Mouse (Mus musculus) gastrocnemius, postnatal 10 days (tissue): Measurements from ENCODE around the gene Morn1. TPM values are rescaled to one million over a fixed set of nuclear protein-coding genes. Genes with fewer than 3 reads are reported as not detected.

Experiments
- DNase-seq: peaks from one replicate; pipeline ENCODE4 v3.0.0; 2021; ENCODE audit warnings: mixed read lengths
- long read RNA-seq, 2 experiments: library from polyadenylated mRNA; stranded (forward); transcript quantifications; one replicate each; pipeline ENCODE4 v2.0.0; 2021
- total RNA-seq, 2 experiments: library from RNA; stranded (reverse); gene quantifications; 2 replicates each; pipeline ENCODE4 v1.2.3; 2021

Gene Morn1
- 1 to 10 TPM; 2.6 to 4.3 TPM for total RNA-seq
- long read RNA-seq, experiment 1, partial matches to known transcripts: 4 of 10 reads
- long read RNA-seq, experiment 1, other reads (novel, unspliced or antisense): 6 of 10 reads
- long read RNA-seq, experiment 2, partial matches to known transcripts: 1 of 2 reads
- long read RNA-seq, experiment 2, other reads (novel, unspliced or antisense): 1 of 2 reads

DNA sequence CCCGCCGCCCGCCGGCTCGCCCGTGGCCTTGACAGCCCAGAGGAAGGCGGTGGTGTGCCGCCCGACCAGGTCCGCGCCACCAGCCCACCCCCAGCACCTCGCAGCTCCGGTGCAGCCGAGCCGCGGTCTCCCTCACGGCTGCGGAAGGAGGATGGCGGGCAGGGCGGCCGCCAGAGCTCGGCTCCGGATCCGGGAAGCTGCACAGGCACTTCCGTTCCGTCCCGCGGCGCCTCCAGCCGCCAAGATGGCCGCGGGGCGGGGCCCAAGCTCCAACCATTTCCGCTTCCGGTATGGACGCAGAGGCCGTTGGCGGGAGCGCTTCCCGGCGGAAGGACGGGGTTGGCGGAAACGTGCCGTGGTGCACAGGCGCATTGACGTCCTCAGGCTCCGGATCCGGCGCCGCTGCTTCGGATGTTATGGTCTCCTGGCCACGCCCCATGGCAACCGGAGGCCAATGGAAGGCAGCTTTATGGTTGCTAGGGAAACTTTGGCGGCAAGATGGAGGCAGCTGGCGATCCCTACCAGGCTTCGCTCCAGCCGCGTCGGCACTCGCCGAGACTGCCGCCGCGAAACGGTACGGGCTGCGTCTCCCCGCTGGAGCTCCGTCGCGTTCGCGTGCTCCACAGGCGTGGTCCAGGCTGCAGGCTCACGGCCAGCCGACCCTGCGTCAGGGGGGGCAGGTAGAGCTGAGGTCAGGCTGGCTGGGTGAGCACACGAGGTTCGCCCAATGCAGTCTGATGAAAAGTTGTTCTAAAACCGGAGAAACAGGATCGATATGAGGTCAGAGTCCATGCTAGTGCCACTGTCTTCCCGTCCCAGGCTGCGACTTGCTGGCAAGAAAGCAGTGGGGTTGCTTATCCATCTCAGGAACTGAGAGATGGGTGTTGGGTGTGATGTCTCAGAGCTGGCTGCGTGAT is at the start of gene Morn1, which contains the start of gene Rer1:
Gene Morn1 (plus strand): TSS at position 470 of the 917 bp plus-strand sequence.
Gene Rer1 (minus strand): TSS at position 275 of the 917 bp plus-strand sequence.
- DNase-seq: peak; percentile 99

DNA sequence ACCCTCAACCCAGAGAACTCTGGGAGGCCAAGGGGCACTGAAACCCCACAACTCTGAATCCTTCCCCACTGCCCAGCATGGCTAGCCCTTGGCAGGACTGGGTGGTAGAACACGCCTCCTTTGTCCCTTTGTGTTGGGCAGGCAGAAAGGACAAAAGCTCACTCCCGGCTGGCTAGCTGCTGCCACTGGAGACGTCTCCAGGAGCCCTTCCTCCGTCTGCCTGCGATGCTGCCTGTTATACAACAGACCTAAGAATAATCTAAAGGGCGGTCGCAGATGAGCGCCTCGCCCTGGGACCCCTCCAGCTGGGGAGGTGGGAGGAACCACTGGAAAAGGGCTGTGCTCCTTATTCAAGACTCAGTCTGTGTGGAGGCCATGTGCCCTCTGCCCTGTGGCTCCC is 46.2 kb upstream of the Morn1 start:
- DNase-seq: no peak

DNA sequence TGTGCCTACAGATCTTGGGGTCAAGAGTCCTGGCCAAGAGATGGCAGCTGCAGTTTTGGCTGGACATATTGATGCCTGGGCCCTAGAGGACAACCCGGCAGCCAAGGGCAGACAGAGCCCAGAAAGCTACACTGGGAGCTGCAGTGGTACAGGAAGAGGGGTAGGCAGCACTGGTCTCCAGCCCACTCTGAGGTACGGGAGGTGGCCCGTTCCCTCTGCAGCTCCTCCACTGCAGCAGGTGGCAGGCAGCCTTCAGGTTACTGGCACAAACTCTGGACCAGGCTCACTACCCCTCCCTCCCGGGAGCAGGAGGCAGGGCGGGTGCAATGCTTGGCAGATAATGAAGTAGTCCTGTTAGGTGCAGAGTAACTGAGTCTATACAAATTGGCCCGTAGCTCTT is 45.7 kb upstream of the Morn1 start:
- DNase-seq: no peak

DNA sequence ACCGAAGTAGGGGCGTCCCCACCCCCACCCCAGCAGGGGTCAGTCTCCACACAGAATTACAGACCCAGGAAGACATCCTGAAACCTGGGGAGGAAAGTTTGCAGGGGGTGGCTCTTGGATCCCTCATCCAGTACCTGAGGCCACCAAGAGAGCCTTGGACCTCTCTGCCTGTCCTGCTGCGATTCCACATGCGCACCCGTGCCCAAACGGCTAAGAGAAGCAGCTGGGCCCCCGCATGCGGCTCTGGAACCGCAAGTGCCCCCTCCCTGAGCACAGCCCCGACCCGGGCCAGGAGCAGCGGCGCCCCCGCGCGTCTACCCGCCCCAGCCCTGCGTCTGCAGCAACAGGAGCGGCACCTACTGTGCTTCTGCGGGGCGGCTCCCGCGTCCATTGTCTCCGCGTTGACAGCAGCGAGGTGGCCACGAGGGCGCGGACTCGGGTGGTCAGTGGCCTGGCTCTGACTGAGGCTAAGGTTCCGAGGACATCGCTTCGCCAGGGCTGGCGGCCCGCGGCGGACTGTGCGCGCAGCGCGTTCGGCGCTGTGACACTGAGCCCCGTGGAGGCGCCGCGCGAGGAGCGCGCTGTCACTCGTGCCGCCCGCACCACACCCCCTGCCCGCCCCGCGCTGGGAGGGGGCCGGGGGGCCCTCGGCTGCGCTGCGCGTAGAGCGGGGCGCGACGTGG is 43.6 kb upstream of the Morn1 start:
- DNase-seq: no peak

DNA sequence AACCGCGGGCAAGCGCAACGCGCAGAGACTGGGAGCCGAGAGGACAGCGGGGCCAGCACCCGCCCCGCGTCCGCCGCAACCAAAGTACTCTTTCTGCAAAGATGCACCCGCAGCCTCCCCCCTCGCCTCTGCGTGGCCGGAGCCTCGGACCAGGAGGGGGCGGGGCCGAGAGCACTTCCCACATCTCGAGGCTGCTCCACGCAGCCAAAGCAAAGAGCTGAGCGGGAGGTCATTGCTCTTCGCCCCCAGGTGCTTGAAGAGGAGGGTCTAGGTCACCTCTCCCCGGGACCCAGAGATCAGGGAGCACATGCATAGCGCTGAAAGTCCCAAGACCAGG is 43.1 kb upstream of the Morn1 start:
- DNase-seq: no peak

DNA sequence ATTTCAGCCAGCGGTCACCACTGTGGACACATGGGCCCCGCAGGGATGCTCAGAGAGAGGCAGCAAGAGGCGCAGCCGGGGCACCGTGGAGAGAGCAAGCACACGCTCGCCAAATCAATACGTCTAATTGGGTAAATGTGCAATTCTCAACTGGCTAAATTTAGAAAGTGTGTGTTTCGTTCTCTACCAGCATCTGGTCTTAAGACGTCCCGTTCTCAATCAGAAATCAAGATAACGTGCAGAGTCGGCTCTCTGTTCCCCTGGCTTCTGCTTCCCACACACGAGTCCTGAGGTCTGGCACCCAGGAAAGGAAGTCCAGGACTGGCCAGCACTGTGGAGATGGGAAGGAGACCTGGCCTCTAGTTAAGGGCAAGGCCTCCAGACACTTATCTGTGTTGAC is 39.7 kb upstream of the Morn1 start:
- DNase-seq: no peak

DNA sequence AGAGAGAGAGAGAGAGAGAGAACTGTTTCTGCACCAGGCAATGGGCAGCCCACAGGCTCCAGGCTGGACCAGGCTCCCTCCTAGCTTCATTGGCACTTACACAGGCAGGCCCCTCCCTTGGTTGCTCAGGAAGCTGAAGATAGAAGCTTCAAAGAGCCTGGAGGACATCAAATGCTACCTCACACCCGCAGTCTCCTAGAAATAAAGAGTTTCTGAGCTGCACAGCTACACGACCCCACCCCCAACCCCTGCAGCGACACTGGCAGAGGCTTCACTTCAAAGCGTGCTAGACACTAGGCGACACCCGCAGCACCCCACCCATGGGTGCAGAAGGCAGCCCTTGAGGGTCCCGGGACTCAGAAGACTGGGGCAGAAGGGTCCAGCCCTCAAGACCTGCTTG is 36.3 kb upstream of the Morn1 start:
- DNase-seq: no peak

DNA sequence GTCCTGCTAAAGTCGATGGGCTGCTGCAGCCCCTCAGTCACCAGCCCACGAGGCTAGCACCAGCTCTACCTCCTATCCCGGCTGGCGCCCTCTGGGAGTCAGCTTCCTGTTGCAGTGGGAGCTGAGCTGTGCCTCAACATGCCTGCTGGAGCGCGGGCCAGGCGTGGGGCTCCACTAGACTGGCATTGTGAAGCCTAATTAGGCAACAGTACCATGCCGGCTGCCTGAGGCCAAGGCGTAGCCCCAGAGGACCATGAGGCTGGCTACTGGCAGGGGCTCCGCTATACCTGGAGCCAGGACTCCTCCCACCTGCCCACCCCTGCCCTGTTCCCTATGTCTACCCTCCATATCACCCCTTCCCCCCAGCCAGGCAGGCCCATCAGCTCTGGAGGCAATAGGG is 29.7 kb upstream of the Morn1 start, which contains the start of gene Plch2:
Gene Plch2 (minus strand): TSS at position 61 of the 400 bp plus-strand sequence.
- DNase-seq: no peak

DNA sequence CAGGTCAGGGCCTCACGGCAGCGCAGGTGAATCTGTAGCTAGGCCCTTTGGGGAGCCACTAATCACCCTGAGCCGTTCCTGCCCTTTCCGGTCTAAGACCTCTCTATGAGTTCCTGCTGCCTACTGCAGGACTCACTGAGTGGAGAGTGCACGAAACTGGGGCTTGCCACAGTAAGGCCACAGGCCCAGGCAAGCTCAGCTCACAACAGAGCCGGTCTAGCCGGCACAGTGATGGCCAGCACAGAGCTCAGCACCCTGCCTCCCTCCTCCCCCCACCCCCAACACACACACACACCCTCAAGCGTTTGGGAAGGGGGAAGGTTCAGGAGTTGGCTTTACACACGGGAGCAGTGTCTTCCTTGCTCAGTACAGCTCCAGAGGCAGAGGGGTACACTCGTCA is 28.1 kb upstream of the Morn1 start:
- DNase-seq: no peak

DNA sequence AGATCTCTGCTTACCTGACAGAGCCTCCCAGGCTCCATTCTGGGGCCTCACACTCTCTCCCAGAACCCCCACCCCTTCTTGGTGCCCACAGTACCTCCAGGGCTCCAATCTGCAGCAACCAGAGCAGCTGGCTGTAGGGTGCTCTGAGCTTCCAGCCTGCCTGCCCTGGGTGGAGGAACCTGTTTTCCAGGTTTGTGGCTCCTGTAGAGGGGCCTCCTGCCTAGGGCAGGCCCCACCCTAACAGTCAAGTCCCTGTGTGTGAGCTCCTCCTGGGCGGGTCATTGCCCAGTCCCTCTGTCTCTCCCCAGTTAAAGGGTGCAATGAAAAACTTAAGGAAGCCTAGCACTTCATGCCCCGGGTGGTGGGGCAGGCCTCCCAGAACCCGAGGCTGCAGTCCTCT is 22.5 kb upstream of the Morn1 start:
- no peak for DNase-seq

DNA sequence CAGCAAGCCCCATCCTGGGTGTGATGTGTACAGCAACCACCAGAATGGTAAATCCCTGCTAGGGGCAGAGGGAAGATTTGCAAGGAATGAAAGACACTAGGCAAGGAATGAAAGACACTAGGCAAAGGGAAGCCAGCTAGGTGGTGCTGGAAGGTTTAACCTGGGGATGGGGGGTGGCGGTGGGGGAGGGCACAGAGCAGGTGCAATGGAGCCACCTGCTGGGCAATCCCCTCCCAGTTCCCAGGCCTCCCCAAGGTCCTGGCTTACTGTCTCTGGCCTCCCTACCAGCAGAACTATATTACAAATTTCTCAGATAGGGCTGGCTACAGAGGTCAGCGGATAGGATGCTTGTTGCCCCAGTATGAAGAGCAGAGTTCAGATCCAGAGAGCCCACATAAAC is 21.9 kb upstream of the Morn1 start:
- DNase-seq: no peak

DNA sequence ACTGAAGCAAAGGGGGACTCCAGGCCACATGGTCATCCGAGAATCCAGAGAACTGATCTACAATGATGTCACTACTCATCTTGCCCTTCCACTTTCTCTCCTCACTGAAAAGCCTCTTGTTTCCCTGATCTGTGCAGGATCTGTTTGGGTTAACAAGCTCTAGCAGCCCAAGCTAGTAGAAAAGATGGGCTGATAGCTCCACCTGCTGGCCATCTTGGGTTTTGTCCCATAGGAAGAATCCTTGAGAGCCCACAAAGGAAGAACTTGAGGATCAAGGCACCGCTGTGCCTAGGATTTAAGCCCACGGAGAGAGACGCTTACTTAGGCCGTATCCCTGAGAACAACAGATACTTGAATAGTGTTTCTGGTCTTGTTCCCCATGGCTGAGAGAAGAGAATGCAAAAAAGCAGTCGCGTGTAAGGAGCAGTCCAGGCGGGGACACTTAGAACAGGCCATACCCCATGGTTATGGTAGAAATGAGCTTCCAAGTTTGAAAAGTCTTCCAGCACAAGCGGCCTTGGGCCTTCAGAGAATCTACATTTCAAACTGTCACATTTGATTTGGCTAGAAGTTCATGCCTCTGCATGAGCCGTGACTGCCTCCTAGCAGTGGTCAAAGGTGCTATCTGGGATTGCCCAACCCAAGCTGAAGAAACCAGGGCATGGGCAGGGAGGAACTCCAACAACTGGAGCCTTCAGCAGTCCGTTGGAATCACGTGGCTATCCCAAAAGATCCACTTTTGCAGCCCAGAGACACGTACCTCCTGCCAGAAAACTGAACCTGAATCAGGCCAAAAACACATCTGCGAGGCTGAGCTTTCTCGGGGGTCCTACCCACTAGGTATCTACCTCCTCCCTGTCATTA is 20.2 kb upstream of the Morn1 start:
- DNase-seq: peak; percentile 86

DNA sequence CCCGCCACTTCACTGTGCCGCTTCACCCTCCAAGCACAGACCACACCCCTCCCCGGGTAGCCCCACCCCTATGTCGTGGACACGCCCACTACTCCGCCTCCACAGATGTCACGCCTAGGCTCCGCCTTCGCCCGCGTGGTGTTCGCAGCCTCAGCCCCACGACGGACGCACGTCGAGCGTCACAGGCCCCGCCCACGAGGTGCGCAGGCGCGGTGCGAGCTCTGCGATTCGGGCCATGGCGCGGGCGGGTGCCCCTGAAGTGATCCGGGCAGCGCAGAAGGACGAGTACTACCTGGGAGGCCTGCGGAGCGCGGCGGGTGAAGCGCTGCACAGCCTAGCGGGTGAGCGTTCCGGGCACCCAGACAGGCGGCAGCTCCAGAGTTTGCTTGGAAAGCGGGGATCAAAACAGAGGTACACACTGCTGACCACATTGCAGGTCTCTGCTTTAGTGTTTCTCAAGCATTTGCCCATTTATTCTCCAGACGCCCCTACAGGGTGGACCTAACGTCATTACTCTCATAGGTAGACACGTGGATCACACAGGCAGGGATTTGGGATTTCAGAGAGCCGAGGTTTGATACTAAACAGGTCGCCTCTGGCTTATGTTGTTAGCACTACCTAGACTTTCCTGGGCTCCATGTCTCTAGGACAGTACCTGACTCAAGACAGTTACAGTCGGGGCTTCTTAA is 19.4 kb upstream of the Morn1 start, which contains the start of gene Pex10:
Gene Pex10 (plus strand): TSS at position 183 of the 689 bp plus-strand sequence.
- peak; percentile 98 for DNase-seq

DNA sequence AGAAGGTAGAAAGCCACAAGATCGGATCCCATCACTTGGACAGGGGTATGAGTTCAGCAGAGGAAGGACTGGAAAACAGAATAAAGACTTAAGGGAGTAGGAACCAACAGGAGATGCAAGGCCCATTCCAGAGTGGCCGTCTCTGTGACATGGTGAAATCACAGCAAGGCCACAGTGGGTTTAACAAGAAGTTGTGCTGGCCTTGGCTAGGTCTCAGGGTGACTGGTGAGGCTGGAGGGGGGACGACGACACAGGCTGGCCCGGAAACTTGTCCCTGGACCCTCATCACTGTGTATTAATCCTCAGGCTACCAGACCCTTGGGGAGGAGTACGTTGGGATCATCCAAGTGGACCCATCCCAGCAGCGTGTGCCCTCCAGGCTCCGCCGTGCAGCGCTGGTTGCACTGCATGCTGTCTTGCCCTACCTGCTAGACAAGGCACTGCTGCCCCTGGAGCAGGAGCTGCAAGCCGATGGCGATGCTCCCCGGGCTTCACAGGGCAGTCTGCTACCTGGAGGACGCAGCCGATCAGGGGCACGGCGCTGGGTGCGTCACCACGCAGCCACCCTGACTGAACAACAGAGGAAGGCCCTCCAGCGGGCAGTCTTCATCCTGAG is 17.9 kb upstream of the Morn1 start:
- DNase-seq: no peak

DNA sequence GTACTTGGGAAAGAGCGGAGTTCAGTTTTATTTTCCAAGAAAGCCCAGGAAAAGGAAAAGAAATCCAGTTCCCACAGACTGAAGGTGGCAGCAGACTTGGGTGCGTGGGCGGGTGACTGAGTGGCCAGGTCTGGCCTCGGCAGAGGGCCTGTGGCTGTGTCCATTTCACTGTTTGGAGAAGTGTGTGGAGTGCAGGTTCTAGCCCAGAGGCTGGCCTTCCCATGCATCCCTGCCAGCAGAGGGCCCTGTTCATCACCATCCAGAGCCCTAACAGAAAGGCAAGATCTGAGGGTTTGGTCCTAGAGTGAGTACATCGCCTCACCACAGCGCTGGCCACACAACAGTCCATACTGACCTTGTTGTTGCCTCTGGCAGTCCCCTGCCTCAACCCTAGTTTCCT is 17.2 kb upstream of the Morn1 start:
- no peak for DNase-seq

DNA sequence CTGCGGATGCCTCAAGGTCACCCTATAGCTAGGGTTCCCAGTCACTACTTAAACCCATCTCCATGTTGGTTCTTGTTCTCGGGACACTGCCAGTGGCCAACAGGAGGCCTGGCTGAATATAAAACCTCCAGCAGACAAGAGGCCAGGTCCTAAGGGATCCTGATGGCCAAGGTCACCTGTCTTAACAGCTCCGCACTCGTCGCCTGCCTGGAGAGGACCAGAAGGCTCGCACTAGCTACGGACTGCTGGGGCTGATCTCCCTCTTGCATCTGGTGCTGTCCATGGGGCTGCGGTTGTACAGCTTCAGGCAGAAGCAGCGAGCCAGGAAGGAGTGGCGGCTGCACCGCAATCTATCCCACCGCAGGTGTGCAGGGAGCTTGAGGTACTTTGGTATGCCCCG is 16.2 kb upstream of the Morn1 start:
- no peak for DNase-seq

DNA sequence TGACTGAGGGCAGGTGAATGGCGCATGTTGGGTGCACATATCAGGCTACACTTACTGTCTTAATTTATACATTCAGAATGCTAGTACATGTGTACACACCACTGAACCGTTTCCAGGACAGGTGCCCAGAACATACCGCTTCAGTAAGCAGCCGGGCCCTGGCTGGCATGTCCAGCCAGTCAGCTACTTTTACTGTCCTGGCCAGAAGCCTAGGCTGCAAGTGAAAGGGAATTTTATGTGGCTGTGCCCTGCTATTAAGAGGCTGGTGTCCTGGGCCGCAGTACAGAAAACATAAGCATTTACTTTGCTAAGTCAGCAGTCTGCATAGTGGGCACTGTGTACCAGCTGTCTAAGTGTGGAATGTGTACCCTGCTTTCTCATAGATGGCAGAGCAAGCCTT is 15.5 kb upstream of the Morn1 start:
- no peak for DNase-seq

DNA sequence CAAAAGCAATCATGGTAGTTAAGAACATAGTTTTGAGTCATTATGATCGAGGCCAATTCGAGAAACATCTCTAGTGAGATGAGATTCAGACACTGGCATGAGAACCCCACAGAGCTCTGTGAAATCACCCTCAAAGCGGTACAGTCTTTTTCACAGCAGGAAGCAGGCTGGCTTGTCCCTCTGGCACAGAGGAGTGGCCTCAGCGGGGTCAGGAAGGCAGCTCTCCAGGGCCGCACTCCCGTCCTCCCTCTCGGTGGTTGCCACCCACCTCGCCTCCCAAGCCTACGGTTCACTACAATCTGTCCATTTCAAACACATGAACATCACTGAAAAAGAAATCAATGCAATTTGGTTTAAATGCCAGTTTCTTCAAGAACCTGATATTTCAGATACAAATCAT is 12.0 kb upstream of the Morn1 start:
- DNase-seq: no peak

DNA sequence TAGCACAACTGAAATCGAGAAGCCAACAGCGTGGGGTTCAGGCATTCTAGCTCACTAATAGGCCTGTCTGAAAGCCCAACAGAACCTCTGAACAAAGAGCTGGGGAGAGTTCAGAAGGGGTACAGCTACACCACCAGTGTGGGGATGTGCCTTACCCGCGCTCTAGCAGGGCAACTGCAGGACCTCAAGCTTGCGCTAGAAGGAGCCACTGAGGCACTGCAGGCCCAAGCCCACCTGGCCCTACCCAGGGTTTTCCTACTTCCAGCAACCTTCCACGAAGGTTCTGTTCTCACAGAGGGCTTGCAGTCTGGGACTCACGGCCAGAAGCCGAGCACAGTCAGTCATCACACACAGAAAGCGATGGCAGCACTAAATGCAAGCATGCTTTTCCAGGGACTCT is 11.2 kb upstream of the Morn1 start:
- no peak for DNase-seq

DNA sequence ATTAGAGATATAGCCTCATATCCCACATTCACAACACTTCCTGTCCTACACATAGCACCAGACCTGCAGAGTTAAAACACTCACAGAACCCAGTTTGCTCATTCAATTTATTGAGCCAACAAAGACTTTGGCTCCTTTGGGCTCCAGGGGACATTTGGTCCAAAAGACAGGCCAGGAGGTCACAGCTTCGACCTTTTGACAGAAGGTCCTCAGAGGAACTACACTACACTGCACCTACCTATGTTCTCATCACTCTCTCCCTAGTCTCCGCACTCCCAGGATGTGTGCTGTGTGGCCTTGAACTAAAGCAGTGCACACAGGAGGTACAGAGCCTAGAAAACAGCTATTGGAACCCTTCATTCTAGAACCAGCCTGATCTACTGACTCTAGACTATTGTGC is 10.6 kb upstream of the Morn1 start:
- no peak for DNase-seq

DNA sequence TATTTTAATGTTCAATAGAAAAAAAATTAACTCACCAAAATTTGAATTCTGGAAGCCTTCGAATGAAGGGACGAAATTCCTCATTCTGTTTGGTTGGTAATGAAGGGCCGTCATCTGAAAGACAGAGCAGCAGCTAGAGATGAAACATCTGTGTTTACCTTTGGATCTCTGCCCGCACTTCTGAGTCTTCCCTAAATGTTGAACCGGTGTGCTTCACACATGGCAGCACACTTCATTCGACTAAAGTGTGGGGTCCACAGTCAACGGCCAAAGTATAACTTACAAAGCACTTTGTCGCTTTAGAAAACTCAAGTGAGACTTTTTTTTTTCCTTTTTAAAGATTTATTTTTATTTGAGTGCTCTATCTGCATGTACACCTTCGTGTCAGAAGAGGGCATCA is 9.7 kb upstream of the Morn1 start:
- no peak for DNase-seq
